Mouse (Mus musculus): Measurements from ENCODE around the gene Tubb4b.

Tubb4b gene

DNA sequence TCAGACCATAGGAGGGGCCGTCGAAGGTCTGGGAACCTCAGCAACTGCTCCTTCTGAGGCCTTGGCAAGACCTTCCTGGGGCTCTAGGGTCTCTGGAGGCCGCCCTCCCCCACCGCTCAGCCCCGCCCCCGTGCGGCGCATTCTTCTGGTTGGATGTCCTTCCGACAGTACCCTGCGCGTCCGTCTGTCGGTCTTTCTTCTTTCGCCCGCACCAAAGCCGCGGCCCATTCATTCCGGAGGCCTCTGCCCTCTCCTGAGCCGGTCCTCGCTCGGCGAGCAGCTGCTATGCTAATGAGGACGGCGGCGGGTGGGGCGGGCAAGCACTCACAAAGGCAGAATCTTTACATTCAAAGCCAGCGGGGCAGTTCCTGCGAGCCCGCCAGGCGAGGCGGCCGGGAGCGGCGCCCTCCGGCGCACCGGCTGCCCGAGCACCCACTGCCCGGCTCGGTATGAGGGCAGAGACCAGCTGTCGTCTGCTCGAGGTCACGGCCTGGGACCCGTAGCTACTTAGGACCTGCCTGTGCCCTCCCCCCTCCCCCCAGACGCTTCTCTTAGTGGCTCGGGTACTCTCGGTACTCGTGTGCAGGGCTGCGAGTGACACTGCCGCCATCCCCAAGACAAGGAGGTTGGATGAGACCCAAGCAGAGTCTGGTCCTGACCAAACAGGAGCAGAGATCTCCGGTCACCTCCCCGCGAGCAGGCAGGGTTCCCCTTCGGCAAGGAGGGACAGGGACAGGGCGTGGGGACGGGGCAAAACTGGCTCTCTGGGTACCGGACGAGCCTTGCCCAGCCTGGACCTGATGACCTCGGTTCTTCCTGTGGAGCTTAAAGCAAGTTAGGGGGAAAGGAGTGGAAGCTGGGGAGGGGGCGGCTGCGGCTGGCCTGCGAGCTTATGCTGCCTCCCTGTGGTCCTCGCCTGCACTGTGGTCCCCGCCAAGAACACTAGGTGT is 38.6 kb downstream of the Tubb4b start:
- DNase-seq, result peak; percentile 62 to 65

DNA sequence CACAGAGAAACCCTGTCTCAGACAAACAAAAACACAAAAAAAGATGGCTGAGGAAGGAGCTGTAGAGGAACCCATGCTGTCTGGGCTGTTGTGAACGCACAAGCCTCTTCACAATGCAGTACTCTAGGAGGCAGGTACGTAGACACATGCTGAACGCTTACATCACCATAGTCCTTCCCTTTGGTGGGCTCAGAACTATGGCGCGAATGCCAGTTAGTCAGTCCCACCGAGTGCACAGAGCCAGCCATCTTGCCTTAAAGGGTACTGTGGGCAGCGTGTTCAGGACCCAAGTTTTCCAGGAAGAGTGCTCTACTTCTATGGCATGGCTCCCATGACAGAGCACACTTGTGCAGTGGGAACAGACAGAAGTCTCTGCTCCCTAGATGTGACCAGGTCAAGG is 40.0 kb downstream of the Tubb4b start:
- DNase-seq, result no peak

DNA sequence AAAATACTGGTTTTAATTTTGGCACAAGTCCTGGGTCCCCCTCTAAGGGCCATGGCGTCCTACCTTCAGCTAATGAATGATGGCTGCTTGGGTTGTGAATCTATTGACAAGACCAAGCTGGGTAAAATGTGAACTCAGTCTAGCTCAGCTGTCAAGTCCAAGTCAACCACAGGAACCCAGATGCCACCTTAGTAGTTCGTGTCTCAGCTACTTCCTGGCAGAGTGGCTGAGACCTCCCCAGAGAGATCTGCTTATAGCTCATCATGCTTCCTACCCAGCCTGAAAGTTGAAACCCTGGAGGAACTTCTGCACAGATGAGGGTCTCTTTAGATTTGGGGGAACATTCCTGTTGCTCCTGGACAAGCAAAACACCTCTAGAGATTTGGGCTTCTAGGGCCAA is 41.2 kb downstream of the Tubb4b start:
- peak; percentile 42 to 47 for DNase-seq

DNA sequence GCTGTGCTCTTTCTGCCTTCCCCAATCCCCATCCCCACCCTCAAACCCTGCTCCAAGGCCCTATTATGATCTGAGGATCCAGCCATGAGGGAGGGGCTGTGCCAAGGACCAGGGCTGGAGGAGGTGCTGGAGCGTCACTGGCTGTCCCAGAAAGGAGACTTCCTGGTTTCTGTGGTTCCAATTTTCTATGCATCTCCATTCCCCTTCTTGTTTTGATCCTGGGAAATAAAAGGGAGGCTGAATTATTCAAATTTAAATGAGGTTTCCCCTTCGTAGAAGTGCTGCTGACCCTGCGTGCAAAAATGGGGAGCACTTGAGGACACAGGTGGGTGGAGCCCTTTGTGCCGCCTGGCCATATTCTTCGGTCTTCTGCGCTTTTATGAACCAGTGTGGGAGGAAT is 41.8 kb downstream of the Tubb4b start:
- DNase-seq, result no peak

DNA sequence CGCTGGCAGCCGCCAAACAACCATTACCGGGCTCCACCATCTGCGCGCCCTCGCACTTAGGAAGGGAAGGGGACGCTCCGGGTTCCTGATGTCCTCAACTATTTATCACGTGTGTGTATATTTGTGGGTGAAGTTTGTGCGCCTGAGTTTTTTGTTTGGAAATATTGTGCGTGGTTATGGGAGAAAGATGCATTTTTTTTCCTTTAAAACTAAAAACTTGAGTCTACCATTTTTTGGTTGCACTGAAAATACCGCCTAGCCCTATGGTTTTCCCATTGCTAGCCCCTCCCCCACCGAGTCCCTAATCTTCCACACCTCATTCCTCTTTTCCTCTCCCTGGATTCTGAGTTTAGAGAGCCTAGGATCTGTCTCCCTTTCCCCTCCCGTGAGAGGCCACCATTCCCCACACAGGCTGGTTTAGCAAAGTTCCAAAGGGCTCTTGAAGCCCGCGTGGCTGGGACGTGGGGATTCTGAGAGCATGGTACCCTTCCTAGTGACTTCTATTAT is 42.6 kb downstream of the Tubb4b start:
- no peak for DNase-seq

DNA sequence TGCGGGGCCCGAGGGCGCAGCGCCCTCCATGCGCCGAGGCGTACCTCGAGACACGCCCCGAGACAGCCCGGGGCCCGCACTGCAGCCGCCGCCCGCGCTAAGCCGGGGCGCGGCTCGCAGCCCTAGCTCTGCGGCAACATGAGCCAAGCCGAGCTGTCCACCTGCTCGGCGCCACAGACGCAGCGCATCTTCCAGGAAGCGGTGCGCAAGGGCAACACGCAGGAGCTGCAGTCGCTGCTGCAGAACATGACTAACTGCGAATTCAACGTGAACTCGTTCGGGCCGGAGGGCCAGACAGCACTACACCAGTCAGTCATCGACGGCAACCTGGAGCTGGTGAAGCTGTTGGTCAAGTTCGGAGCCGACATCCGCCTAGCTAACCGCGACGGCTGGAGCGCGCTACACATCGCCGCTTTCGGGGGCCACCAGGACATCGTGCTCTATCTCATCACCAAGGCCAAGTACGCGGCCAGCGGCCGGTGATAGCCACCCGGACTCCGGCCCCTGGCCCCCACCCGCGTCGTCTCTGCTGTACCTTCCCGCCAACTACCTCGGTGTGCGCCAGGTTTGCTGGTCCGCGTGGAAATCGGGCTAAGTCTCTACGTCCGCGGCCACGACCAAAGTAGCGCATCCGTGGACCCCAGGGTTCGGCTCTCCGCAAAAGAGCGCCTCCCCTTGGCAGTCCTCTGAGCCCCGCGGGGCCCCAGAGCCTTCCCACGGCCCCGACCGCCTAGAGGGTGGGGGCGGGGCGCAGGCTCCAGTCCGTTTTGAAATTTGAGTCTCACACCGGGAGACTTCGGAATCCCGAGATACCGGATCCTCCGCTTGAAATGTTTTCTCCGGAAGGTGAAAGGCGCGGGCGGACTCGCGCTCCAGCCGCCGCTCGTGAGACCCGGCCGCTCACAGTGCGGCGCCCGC is 43.3 kb downstream of the Tubb4b start:
- peak; percentile 59 to 60 for DNase-seq

DNA sequence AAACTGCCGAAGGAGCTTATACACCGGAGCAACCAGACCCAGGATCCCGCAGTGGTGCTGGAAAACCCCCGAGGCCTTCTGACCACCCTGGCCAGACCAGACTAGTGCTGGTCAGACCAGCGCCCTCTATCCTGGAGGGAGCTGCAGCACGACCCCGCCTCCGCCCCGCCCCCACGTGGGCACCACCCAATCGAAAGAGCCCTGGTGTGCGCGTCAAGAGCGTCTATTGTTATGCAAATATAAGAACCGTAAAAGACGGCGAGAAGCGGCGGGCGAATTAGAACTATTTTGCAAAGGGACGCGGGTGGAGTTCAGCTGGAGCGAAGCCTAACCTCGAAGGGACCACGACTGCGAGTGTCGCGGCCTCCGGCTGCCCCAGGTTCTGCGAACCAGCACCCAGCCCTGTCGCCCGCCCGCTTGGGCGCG is 44.0 kb downstream of the Tubb4b start, which contains the start of gene Nrarp:
Gene Nrarp (plus strand): TSS at position 281 of the 426 bp plus-strand sequence.
- DNase-seq, result peak; percentile 94 to 95

DNA sequence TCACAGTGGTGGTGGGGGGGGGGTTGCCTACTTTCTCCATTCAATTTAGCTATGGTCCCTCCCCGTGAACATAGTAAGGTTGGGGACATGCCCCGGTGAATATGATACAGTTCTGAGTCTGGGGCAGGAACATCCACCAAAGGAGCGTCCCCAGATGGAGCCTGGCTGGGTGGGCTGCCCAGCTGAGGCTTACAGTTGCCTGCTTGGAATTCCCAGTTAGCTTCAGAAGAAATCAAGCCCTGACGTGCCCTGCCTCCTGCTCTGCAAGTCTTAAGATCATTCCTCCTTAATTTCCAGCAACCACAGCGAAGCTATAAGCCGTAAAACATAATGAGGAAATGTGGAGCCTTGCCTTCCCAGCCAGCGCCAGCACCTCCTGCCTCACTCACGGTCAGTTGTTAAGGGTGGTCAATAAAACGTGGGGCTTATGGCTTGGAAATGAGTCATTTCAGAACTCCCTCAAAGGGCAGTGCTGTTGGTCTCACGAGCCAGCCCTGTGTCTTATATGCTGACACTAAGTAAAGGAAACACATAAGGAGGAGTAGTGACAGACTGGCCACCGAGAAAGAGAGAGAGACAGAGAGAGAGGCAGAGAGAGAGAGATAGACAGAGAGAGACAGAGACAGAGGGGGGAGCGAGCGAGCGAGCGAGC is 44.8 kb downstream of the Tubb4b start:
- DNase-seq, result no peak

DNA sequence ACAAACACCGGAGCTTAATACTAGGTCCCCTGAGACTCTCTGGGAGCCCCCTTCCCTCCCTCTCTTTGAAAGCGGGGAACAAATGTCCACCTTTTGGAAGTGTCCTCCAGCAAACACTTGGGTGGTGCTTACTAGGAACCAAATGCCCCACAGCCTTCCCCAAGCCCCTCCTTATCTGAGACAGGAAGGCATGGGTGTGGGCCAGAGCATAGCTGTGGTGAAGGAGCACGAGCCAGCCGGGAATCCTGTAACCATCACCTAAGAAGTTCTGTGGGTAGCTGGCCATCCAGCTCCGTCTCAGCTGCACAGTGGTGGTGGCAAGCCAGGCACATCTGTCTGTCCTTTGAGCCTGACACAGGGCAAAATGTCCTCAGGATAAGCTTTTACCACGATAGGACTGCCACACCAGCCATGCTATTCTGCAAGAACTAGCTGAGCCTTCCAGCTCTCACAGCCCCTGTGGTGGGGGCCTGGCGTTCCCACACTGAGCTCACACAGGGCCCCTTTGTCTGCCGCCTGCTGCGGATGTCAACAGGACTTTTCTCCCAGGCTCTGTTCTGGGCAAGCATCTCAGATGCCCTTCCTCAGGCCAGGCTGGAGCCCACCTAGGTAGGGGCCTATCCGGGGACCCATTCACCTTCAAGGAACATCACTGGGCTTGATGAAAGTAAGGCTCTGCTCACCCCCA is 46.1 kb downstream of the Tubb4b start:
- DNase-seq, result no peak

DNA sequence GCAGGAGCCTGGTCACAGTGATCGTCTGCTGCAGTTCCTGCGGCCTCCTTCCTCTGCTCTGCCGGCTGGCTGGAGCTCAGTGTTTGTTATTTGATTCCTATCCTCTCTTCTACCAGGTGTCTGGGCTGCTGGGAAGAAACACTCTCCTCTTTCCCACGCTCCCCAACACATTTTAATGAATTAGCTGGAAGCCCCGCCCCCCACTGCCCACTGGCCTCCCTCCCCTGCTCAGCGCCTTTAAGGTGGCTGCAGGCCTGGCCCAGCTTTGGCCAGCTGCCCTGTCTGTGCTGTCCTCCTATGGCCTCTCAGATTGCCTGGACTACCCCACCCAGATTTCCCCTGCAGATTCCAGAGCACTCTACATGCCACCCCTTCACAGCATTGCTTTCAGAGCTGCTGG is 46.8 kb downstream of the Tubb4b start:
- no peak for DNase-seq

DNA sequence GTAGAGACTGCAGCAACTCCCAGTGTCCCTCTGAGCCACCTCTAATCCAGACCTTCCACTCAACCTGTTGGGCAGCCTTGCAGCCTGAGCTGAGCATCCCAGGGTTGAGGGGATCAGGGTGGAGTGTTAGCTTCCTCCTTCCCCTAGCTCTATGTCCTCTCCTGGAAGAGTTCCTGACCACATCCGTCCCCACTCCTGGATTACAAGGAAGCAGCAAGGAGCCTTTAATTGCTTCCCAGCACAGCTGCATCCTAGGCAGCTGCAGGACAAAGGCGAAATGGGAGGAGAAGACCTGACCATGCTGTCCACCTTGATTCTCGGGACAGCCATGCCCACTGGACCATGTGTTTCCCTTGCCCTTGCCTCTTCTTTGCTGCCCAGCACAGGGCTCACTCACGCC is 47.4 kb downstream of the Tubb4b start:
- DNase-seq, result no peak

DNA sequence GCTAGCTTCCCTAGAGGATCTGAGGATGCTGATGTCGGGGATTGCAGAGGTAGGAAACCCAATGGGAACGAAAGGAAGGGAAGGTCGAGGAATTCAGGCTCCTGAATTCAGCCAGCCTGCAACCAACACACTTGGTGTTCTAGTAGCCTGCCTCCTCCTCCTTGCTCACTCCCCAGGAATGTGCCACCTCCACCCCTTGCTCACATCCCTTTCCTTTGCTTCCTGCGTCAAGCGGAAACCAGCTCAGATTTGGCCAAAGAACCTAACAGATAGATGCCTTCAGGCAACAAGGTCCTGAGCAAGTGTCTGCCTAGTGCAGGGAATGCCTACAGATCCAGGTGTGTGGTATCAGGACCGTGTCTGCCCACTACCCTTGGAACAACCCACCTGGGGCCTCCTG is 47.9 kb downstream of the Tubb4b start:
- no peak for DNase-seq

DNA sequence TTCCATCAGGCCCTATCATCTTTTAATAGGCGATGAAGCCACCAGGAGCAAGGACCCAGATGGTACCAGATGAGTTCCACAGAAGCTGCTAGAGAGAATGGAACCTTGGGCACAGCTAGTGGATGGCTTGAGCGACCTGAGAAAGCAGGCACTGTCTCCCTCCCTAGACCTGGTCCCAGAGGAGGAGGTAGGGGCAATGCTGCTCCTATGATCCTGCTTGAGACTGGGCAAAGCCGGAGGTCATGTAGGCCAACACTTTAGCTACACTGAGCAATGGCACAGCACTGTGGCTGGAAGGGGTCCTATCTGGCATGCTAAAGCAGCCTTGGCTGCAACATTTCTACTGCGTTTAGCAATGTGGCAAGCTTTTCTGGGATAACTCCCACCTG is 48.8 kb downstream of the Tubb4b start:
- DNase-seq, result no peak

DNA sequence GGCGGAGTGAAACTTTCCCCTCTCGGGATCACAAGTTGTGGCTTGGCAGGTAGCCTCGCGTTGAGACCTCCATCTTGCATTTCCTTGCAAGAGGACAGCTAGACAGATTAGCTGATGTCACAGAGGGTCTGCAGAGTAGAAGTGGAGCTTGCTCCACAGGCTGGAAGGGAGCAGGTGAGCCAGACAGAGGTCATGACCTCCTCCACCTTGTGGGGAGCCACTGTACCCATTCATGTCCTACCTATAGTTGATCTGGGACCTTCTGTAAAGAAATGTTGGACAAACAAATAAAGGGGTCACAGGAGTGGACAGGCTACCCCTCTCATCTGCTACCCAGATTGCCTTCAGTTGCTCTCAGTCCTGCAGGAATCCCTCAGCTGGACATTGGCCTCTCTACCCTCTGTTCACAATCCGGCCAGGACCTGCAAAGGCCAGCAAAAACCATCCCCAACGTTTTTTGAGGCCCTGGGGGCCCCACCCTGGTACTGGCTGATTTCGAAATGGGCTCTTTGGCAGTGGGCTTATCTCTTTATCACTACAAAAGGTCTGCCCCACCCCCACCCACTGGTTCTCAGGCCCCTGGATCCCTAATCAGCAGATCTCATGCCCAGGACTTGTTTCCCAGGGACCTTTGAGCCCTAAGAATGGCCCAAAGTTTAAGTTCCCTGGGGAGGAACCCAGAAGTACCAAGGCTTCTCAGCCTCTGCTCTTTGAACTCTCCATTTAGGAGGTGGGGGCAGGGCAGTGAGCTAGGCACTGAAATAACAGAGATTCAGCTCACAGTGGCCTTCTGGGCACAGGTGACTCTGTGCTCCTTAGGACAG is 49.4 kb downstream of the Tubb4b start:
- DNase-seq, result no peak

DNA sequence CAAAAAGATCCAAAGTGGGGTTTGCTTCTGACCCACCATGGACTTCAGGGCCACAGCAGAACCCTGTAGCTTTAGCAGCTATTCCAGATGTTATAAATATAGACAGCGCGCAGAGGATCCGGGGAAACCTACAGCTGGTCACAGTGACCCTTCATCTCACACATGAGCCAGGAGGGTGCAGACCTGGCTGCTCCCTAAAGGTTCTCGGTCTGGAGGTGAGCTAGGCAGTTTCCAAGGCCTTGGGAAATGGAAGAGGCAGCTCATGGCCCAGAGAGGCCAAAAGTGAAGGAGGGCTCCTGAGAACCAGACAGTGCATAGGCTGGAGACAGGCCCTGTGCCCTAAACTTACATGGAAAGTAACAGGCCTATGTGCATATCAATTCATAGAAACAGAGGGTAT is 50.7 kb downstream of the Tubb4b start:
- DNase-seq, result no peak

DNA sequence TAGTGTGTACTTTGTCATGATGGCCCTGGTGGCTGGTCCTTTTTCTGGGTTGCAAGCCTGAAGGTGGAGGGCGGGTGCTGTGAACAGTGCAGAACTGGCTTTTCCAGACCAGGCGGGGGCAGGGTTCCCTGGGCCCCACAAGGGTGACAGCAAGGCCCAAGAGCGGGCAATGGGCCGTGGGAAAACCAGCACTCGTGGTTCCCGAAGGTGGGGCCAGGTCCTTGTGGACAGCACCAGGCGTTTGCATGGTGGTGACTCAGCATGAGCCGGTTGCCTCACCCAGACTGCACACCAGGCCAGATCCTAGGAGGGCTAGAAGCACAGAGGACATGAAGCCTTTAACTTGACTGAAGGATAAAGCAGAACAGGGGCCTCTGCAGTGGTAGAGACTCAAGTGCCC is 51.9 kb downstream of the Tubb4b start:
- no peak for DNase-seq
